Mouse (Mus musculus) MEL (cell line): ENCODE measurements at regions not wholly inside any gene's neighbourhood (a gene's known extent, or its start where the extent isn't known, plus 50 kb on each side); places are given as distances from the start of the nearest gene placed in this dataset.

Experiments
- DNase-seq: peaks from one replicate; pipeline ENCODE4 v3.0.0; 2011; ENCODE audit warnings: low read depth, low spot score
- H3K27ac ChIP-seq: 2 replicates; pipeline ENCODE4 v1.5.1; 2012; ENCODE audit warnings: low read depth, mild to moderate bottlenecking, control low read depth, low read length, moderate library complexity; ENCODE audit not compliant: control insufficient read depth
- H3K27me3 ChIP-seq, 2 experiments: fragments of 150-350 bp in 1 of 2; sonication (generic) in 1 of 2; 2 replicates each; pipeline ENCODE4 v1.6.1; 2012; ENCODE audit warnings: low read length in 2 of 2, mild to moderate bottlenecking in 2 of 2, improper control_type of control experiment in 1 of 2, moderate library complexity in 1 of 2; ENCODE audit not compliant: insufficient read depth in 2 of 2, control insufficient read depth in 1 of 2
- H3K36me3 ChIP-seq, 2 experiments: 2 replicates each; pipeline ENCODE4 v1.6.1; 2012 to 2014; ENCODE audit warnings: low read length in 2 of 2, improper control_type of control experiment in 1 of 2, inconsistent platforms in 1 of 2, mild to moderate bottlenecking in 1 of 2; ENCODE audit not compliant: insufficient read depth in 2 of 2, control insufficient read depth in 1 of 2
- H3K4me1 ChIP-seq, 2 experiments: fragments of 150-350 bp in 1 of 2; sonication (generic) in 1 of 2; 2 replicates each; pipeline ENCODE4 v1.6.1; 2012; ENCODE audit warnings: low read length in 2 of 2, improper control_type of control experiment in 1 of 2, mild to moderate bottlenecking in 1 of 2; ENCODE audit not compliant: insufficient read depth in 2 of 2, control insufficient read depth in 1 of 2
- H3K4me3 ChIP-seq, 2 experiments: fragments of 150-350 bp in 1 of 2; sonication (generic) in 1 of 2; 2 replicates each; pipeline ENCODE4 v1.5.1; 2012; ENCODE audit warnings: low read depth in 2 of 2, low read length in 2 of 2, mild to moderate bottlenecking in 2 of 2, moderate library complexity in 2 of 2, control low read depth in 1 of 2, improper control_type of control experiment in 1 of 2; ENCODE audit not compliant: control insufficient read depth in 1 of 2, insufficient read depth in 1 of 2
- H3K79me2 ChIP-seq: 2 replicates; pipeline ENCODE4 v1.6.1; 2012; ENCODE audit warnings: mild to moderate bottlenecking, low read length, moderate library complexity; ENCODE audit not compliant: control insufficient read depth, poor library complexity, insufficient read depth
- H3K9ac ChIP-seq: 2 replicates; pipeline ENCODE4 v1.6.1; 2012; ENCODE audit warnings: low read depth, mild to moderate bottlenecking, control low read depth, low read length, moderate library complexity; ENCODE audit not compliant: control insufficient read depth, poor library complexity, severe bottlenecking
- H3K9me3 ChIP-seq: fragments of 150-350 bp; sonication (generic); replicated peaks from 2 replicates; pipeline ENCODE4 v1.6.1; 2012; ENCODE audit warnings: mild to moderate bottlenecking, low read length, improper control_type of control experiment, moderate library complexity; ENCODE audit not compliant: insufficient read depth
- CHD1 ChIP-seq: IDR thresholded peaks from 2 replicates; pipeline ENCODE4 v1.6.1; 2012; ENCODE audit warnings: low read depth, mild to moderate bottlenecking, inconsistent platforms, low read length, improper control_type of control experiment
- E2F4 ChIP-seq: IDR thresholded peaks from 2 replicates; pipeline ENCODE4 v1.6.1; 2011; ENCODE audit warnings: low read depth, low read length, improper control_type of control experiment, borderline replicate concordance
- ELF1 ChIP-seq: IDR thresholded peaks from 2 replicates; pipeline ENCODE4 v1.6.1; 2014; ENCODE audit warnings: low read depth, mild to moderate bottlenecking, inconsistent platforms, low read length, improper control_type of control experiment, moderate library complexity
- EP300 ChIP-seq, 2 experiments: IDR thresholded peaks; 2 replicates each; pipeline ENCODE4 v1.6.1; 2011; ENCODE audit warnings: improper control_type of control experiment in 2 of 2, low read length in 2 of 2, low read depth in 1 of 2, mild to moderate bottlenecking in 1 of 2
- ETS1 ChIP-seq: IDR thresholded peaks from 2 replicates; pipeline ENCODE4 v1.6.1; 2012; ENCODE audit warnings: low read depth, mild to moderate bottlenecking, inconsistent platforms, low read length, improper control_type of control experiment, moderate library complexity
- GABPA ChIP-seq: IDR thresholded peaks from 2 replicates; pipeline ENCODE4 v1.6.1; 2012; ENCODE audit warnings: low read depth, mild to moderate bottlenecking, inconsistent platforms, low read length, improper control_type of control experiment, moderate library complexity
- GATA1 ChIP-seq: IDR thresholded peaks from 2 replicates; pipeline ENCODE4 v1.6.1; 2011; ENCODE audit warnings: low read depth, low read length, improper control_type of control experiment
- JUND ChIP-seq: IDR thresholded peaks from 2 replicates; pipeline ENCODE4 v1.6.1; 2011; ENCODE audit warnings: low read depth, mild to moderate bottlenecking, improper control_type of control experiment, low read length
- KAT2A ChIP-seq: conservative IDR thresholded peaks from 2 replicates; pipeline ENCODE4 v1.6.1; 2012; ENCODE audit warnings: low read depth, low read length, improper control_type of control experiment, inconsistent platforms
- MAX ChIP-seq: IDR thresholded peaks from 2 replicates; pipeline ENCODE4 v1.6.1; 2011; ENCODE audit warnings: low read length, improper control_type of control experiment
- MEF2A ChIP-seq: IDR thresholded peaks from 2 replicates; pipeline ENCODE4 v1.6.1; 2014; ENCODE audit warnings: low read depth, mild to moderate bottlenecking, inconsistent platforms, low read length, improper control_type of control experiment; ENCODE audit not compliant: poor library complexity, insufficient replicate concordance, severe bottlenecking; ENCODE audit errors: extremely low read depth
- MYB ChIP-seq: IDR thresholded peaks from 2 replicates; pipeline ENCODE4 v1.6.1; 2011; ENCODE audit warnings: mild to moderate bottlenecking, low read depth, low read length, improper control_type of control experiment
- MYC ChIP-seq: IDR thresholded peaks from 2 replicates; pipeline ENCODE4 v1.6.1; 2011; ENCODE audit warnings: low read depth, mild to moderate bottlenecking, low read length, improper control_type of control experiment, moderate library complexity
- NRF1 ChIP-seq: IDR thresholded peaks from 2 replicates; pipeline ENCODE4 v1.6.1; 2014; ENCODE audit warnings: low read depth, mild to moderate bottlenecking, inconsistent platforms, low read length, improper control_type of control experiment, moderate library complexity; ENCODE audit not compliant: poor library complexity, insufficient read depth, severe bottlenecking
- POLR2AphosphoS5 ChIP-seq: IDR thresholded peaks from 2 replicates; pipeline ENCODE4 v1.6.1; 2012; ENCODE audit warnings: low read depth, borderline replicate concordance, mild to moderate bottlenecking, inconsistent platforms, low read length, moderate library complexity, mixed read lengths
- SMC3 ChIP-seq: IDR thresholded peaks from 2 replicates; pipeline ENCODE4 v1.6.1; 2011; ENCODE audit warnings: low read depth, low read length, improper control_type of control experiment
- TAL1 ChIP-seq: IDR thresholded peaks from 2 replicates; pipeline ENCODE4 v1.6.1; 2012; ENCODE audit warnings: mild to moderate bottlenecking, inconsistent platforms, low read length, moderate library complexity, mixed read lengths
- TBP ChIP-seq: IDR thresholded peaks from 2 replicates; pipeline ENCODE4 v1.8.0; 2011; ENCODE audit warnings: low read depth, low read length, improper control_type of control experiment
- TCF12 ChIP-seq: IDR thresholded peaks from 2 replicates; pipeline ENCODE4 v1.6.1; 2014; ENCODE audit warnings: low read depth, mild to moderate bottlenecking, inconsistent platforms, low read length, improper control_type of control experiment, moderate library complexity
- UBTF ChIP-seq: IDR thresholded peaks from 2 replicates; pipeline ENCODE4 v1.6.1; 2012; ENCODE audit warnings: low read depth, mild to moderate bottlenecking, inconsistent platforms, low read length, improper control_type of control experiment, moderate library complexity, borderline replicate concordance; ENCODE audit not compliant: insufficient read depth
- USF2 ChIP-seq, 2 experiments: IDR thresholded peaks; 2 replicates each; pipeline ENCODE4 v1.6.1; 2011 to 2012; ENCODE audit warnings: improper control_type of control experiment in 2 of 2, low read length in 2 of 2, borderline replicate concordance in 1 of 2, inconsistent platforms in 1 of 2, low read depth in 1 of 2, mild to moderate bottlenecking in 1 of 2; ENCODE audit not compliant: insufficient read depth in 1 of 2
- ZKSCAN1 ChIP-seq: IDR thresholded peaks from 2 replicates; pipeline ENCODE4 v1.6.1; 2012; ENCODE audit warnings: low read depth, mild to moderate bottlenecking, inconsistent platforms, low read length, improper control_type of control experiment, moderate library complexity
- ZNF384 ChIP-seq: IDR thresholded peaks from 2 replicates; pipeline ENCODE4 v1.6.1; 2012; ENCODE audit warnings: low read depth, mild to moderate bottlenecking, inconsistent platforms, low read length, improper control_type of control experiment

- no peak overlapping the region for H3K9ac ChIP-seq
- no peaks in the 10 kb centered on the region for H3K27me3 ChIP-seq
- H3K4me1 ChIP-seq: peaks cover 6 to 14% of the 10 kb centered on the region in 2 experiments
- peaks cover 0 to 8% of the 10 kb centered on the region in 2 experiments; a peak in 2 of 4 replicates for H3K36me3 ChIP-seq
- no peaks in the 10 kb centered on the region for H3K9me3 ChIP-seq
- no peak overlapping the region for H3K27ac ChIP-seq
- TF ChIP-seq CHD1: no peak
- no peak for TF ChIP-seq SMC3
- TF ChIP-seq EP300 (IDR thresholded peaks at IDR 0.05; ENCODE audit: low read depth in 1 of 2, low read length in 2 of 2): no peak
- no peak for TF ChIP-seq GABPA
- no peak for TF ChIP-seq POLR2AphosphoS5
- no peak for TF ChIP-seq MYB
- TF ChIP-seq ELF1: no peak
- TF ChIP-seq ZNF384: no peak
- TF ChIP-seq TBP: no peak
- no peak for TF ChIP-seq TAL1
- no peak for TF ChIP-seq MAX
- no peak for TF ChIP-seq JUND
- TF ChIP-seq MEF2A: no peak
- TF ChIP-seq KAT2A: no peak
- no peak for TF ChIP-seq ZKSCAN1
- H3K79me2 ChIP-seq: no peaks in the 10 kb centered on the region
- no peak for DNase-seq
- H3K4me3 ChIP-seq: no peak overlapping the region
Measured at GRCm38 (mm10) chr9:47357756-47358399, 172.1 kb upstream of the Cadm1 start.

GRCm38 (mm10) chr9:47358400-47358767 is 171.6 kb upstream of the Cadm1 start:
- no peak overlapping the region for H3K4me3 ChIP-seq
- no peaks in the 10 kb centered on the region for H3K79me2 ChIP-seq
- no peak for DNase-seq
- TF ChIP-seq UBTF: no peak
- no peak for TF ChIP-seq NRF1
- no peak for TF ChIP-seq TCF12
- no peak for TF ChIP-seq E2F4
- no peak for TF ChIP-seq MYC
- no peak for TF ChIP-seq USF2 (IDR thresholded peaks at IDR 0.05; ENCODE audit: borderline replicate concordance in 1 of 2, insufficient read depth in 1 of 2, low read depth in 1 of 2, low read length in 2 of 2)
- no peak for TF ChIP-seq ETS1
- no peak for TF ChIP-seq EP300 (IDR thresholded peaks at IDR 0.05; ENCODE audit: low read depth in 1 of 2, low read length in 2 of 2)
- no peak for TF ChIP-seq GATA1
- no peak for TF ChIP-seq ZNF384
- no peaks in the 10 kb centered on the region for H3K27me3 ChIP-seq
- H3K27ac ChIP-seq: no peak overlapping the region
- no peak overlapping the region for H3K9ac ChIP-seq
- H3K9me3 ChIP-seq: no peaks in the 10 kb centered on the region
- H3K36me3 ChIP-seq: peaks cover 0 to 8% of the 10 kb centered on the region in 2 experiments; a peak in 2 of 4 replicates
- peaks cover 6 to 12% of the 10 kb centered on the region in 2 experiments for H3K4me1 ChIP-seq
